Mouse (Mus musculus) pancreas, adult 10 weeks (tissue): ENCODE measurements around the gene Alox15. TPM values are rescaled to one million over a fixed set of nuclear protein-coding genes. Genes with fewer than 3 reads are reported as not detected.

Source experiments
- polyA plus RNA-seq: library from polyadenylated mRNA; stranded (reverse); fragments of 350-450 nt; fragmentation: Illumina TruSeq; extraction: RNeasy Lipid Tissue Mini Kit (QIAGEN cat#74804); gene quantifications from one replicate; pipeline ENCODE4 v1.2.3, GENCODE M21; 2015; ENCODE audit warnings: low read depth, low replicate concordance; ENCODE audit not compliant: insufficient read depth

Alox15 gene
- 2.8 TPM for polyA plus RNA-seq

GRCm38 (mm10) chr11:70351868-70352267, at the start of gene Alox15:
Gene Alox15, minus strand, starts transcription at chr11:70352031.

DNA sequence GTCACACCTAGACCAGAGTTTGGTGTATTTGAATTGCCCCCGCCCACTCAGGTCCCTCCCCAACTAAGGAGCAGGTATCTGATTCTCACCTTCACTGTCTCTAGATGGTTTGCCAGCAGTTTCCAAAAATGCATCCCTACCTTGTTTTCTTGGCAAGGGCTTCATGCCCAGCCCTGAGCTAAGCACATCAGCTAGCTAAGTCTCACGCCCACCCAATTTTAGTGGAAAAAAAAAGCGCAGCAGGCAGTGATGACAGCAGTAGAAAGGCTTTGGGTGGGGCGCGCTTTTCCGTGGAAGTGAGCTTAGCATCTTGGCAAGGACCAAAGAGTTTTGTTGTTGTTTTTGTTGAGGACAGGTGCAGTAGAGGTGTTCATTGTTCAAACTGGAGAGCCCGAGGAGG, 29.3 kb downstream of the Alox15 start, which contains the start of gene Alox12e:
Alox12e (minus strand) TSS at position 101 of the 400 bp plus-strand sequence.

Other genes with a start within 250 kb of the Alox15 start
- gene Mgl2, start 221.7 kb downstream of the Alox15 start, polyA plus RNA-seq = 8.1 TPM
- 6.6 TPM for gene Clec10a, start 195.8 kb downstream of the Alox15 start, polyA plus RNA-seq
- gene Slc16a11, start 139.3 kb downstream of the Alox15 start, polyA plus RNA-seq = 1.8 TPM
- 1.4 TPM for gene Slc16a13, start 131.0 kb downstream of the Alox15 start, polyA plus RNA-seq
- gene Bcl6b, start 122.2 kb downstream of the Alox15 start, polyA plus RNA-seq = 3.7 TPM
- 18.4 TPM for gene 0610010K14Rik, start 114.1 kb downstream of the Alox15 start, polyA plus RNA-seq
- gene Gm21988, start 112.2 kb downstream of the Alox15 start, polyA plus RNA-seq = 8.0 TPM
- gene Rnasek, start 112.2 kb downstream of the Alox15 start, polyA plus RNA-seq = 80.2 TPM
- gene Alox12, start 96.7 kb downstream of the Alox15 start, polyA plus RNA-seq = 3.0 TPM
- gene Alox12e, start 29.4 kb downstream of the Alox15 start, polyA plus RNA-seq = not detected
- 4.6 TPM for gene Pelp1, start 58.0 kb upstream of the Alox15 start, polyA plus RNA-seq
- 29.3 TPM for gene Arrb2, start 80.6 kb upstream of the Alox15 start, polyA plus RNA-seq
- 6.4 TPM for gene Med11, start 99.9 kb upstream of the Alox15 start, polyA plus RNA-seq
- 0.70 TPM for gene Zmynd15, start 107.4 kb upstream of the Alox15 start, polyA plus RNA-seq
- gene Cxcl16, start 108.0 kb upstream of the Alox15 start, polyA plus RNA-seq = 4.3 TPM
- gene Tm4sf5, start 153.2 kb upstream of the Alox15 start, polyA plus RNA-seq = 0.89 TPM
- not detected for gene Vmo1, start 162.6 kb upstream of the Alox15 start, polyA plus RNA-seq
- gene Gltpd2, start 167.2 kb upstream of the Alox15 start, polyA plus RNA-seq = not detected
- 69.1 TPM for gene Psmb6, start 173.3 kb upstream of the Alox15 start, polyA plus RNA-seq
- not detected for gene Gm40193, start 180.9 kb upstream of the Alox15 start, polyA plus RNA-seq
- gene Pld2, start 188.0 kb upstream of the Alox15 start, polyA plus RNA-seq = 6.0 TPM
- 17.6 TPM for gene Mink1, start 210.8 kb upstream of the Alox15 start, polyA plus RNA-seq